Mouse (Mus musculus) activated CD4-positive, CD25-positive, alpha-beta regulatory T cell (primary cell): ENCODE measurements around the gene Pgam2. TPM values are rescaled to one million over a fixed set of nuclear protein-coding genes. Genes with fewer than 3 reads are reported as not detected.

Experiments used
- polyA plus RNA-seq, 2 experiments: library from polyadenylated mRNA; unstranded; fragments of 100-300 nt; shearing (Covaris generic); gene quantifications; one replicate each; pipeline ENCODE4 v1.2.1; 2017

Gene Pgam2
- polyA plus RNA-seq: 1 to 10 TPM; 3.6 to 5.2 TPM

DNA sequence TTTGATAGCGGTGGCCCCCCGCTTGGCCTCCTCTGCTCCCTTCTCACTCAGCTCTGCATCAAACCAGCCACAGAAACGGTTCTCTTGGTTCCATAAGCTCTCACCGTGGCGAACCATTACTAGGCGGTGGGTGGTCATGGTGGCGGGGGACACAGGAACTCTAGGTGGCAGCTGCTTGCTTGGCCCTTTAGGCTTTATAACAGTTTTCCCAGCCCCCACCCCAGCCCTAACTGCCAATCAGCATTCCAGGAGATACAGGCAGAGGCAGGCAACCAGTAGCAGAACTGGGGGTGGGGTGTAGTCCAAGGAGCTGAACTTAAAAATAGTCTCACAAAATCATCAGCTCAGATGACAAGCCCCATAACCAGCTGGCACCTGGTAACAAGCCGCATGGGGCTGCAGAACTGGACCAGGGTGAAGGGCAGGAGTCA lies at the start of gene Pgam2:
TSS of gene Pgam2 (minus strand) at position 183 of the 431 bp plus-strand sequence.

DNA sequence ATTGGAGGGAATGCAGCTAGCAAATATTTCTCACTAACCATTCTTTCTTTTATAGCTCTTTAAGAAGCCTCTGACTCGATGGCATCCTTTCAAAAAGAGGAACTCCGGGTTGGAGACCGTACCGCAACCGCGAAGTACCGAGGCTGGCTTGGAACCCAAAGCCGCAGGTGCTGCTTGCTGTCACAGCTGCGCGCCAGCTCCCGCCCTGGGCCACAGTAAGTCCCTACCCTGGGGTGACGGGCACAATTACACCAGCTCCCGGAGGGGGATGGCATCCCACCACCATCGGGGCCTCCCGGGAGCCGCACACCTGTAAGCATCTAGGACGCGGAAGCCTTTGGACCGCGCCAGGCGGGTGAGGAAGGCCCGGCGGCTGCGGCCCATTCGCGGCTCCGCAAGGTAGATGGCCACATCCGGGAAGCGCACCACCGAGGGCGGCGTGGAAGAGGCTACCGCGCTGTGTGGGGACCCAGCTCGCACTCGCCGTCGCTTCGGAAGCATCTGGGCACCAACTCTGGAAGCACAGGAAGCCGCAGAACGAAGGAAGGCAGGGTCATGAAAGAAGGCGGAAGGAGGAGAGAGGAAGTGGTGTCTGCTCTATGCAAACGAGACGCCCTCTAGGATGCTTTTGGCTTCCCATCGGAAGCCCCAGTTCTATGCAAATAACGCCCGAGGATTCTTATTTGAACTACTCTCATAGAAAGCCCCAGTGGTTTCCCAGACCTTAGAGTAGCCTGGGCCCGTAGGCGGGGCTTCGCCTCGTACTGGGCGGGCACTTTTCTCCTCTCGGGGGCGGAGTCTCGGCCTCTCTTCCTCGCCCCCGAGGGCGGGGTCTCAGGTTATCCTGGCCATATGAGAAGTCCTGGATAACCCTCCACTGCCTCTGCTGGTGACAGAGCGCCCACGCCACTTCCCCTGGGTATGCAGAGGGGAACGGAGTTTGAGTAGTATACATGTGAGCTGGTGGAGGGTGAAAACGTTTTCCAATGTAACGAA lies 34.0 kb upstream of the Pgam2 start, which contains the start of gene Polm:
TSS of gene Polm (minus strand) at position 766 of the 996 bp plus-strand sequence.

DNA sequence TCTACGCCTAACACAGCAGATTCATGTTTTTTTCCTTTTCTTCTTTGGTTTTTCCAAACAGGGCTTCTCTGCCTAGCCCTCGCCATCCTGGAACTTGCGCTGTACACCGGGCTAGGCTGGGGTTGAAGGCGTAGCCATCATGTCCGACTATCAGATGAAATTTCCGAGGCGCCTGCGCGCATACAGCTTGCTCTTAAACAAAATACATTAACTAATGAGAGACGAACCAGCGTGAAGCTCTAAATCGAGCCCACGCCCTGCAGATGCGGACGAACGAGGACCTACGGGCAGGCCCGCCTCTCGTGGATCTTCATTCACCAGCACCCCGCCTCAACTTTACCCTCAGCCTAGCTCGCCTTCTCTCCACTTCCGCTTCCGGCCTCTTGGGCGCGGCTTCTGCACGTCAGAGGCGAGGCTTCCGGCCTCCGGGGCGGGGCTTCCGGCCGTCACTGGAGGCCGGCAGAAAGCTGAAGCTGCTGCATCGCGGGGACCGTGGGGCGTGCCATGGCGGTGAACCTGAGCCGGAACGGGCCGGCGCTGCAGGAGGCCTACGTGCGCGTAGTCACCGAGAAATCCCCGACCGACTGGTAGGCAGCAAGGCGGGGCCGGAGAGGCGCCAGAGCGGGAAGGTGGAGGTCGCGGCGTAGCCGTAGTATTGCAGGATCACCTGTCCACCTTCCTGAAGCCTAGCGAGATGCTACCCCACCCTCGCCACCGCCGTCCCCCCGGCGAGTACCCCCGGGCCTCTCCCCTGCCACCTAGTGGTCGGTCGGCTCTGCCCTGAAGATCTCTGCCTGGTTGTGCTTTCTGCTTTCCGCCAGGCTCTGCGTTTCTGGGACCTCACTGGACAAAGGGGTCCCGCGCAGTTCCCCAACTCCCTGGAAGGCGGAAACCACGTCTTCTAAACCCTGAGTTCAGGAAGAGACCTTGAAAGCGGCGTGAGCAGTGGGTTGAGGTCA lies 15.2 kb downstream of the Pgam2 start, which contains the start of gene Dbnl:
TSS of gene Dbnl (plus strand) at position 433 of the 959 bp plus-strand sequence.

DNA sequence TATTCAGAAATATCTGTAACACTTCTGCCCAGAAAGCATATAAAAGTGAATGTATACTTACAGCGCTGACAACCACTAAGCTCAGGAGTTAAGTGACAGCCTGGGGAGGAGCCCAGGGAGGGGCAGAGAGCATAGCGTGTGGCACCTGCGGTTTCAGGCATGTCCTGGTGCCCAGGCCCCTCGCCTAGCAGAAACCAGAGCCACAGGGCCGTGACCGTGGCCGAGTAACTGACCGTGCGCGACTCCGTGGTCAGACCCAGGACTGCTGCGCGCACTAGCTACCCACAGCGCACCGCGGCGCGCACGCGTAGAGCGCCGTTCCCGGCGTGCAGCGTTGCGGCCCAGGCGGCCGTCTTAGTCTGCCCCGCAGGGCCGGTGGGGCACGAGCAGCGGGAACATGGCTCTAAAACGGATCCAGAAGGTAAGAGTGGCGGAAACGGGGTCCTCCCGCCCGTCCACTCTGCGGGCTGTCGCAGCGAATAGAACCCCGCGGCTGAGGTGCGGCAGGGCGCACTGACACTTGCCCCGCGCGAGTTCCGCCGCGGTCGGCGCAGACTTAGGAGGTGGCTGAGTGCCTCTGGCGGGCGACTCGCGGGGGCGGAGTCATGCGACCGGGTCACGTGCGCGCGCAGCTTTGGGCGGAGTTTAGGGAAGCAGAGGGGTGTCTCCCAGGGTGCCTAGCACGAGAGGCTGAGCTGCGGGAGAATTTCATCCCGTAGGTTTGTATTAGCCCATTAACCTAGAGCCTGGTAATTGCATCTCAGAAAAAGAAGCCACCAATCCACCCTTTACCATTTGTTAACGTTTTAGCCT lies 41.5 kb downstream of the Pgam2 start, which contains the start of gene Urgcp:
TSS of gene Urgcp (minus strand) at position 557 of the 813 bp plus-strand sequence.

Other genes starting within 250 kb of the Pgam2 start
- gene Ankrd36, start 234.0 kb downstream of the Pgam2 start, polyA plus RNA-seq: under 1 TPM in 1 of 2 experiments, not detected in 1; 0.20 TPM
- gene Mrps24, start 88.1 kb downstream of the Pgam2 start, polyA plus RNA-seq: 100 to 1,000 TPM; 161 to 171 TPM
- 10 to 100 TPM; 12.1 to 20.0 TPM for gene Urgcp, start 41.4 kb downstream of the Pgam2 start, polyA plus RNA-seq
- 100 to 1,000 TPM; 229 to 284 TPM for gene Dbnl, start 15.2 kb downstream of the Pgam2 start, polyA plus RNA-seq
- 10 to 100 TPM; 25.9 to 33.1 TPM for gene Polm, start 34.3 kb upstream of the Pgam2 start, polyA plus RNA-seq
- gene Aebp1, start 58.2 kb upstream of the Pgam2 start, polyA plus RNA-seq: under 1 TPM; 0.25 to 0.41 TPM
- 10 to 100 TPM; 45.9 to 55.4 TPM for gene Pold2, start 74.6 kb upstream of the Pgam2 start, polyA plus RNA-seq
- under 1 TPM in 1 of 2 experiments, not detected in 1; 0.81 TPM for gene Myl7, start 95.0 kb upstream of the Pgam2 start, polyA plus RNA-seq
- under 1 TPM in 1 of 2 experiments, not detected in 1; 0.20 TPM for gene Gck, start 146.3 kb upstream of the Pgam2 start, polyA plus RNA-seq
- gene Ykt6, start 152.0 kb upstream of the Pgam2 start, polyA plus RNA-seq: 10 to 100 TPM; 49.5 to 59.3 TPM